Mouse (Mus musculus) E14TG2a.4 (cell line): ENCODE measurements around the gene Vamp5.

Experiments
- CTCF ChIP-seq: conservative IDR thresholded peaks from 2 replicates; pipeline ENCODE4 v1.5.1; 2014; ENCODE audit warnings: low read length
- NANOG ChIP-seq: IDR thresholded peaks from 2 replicates; pipeline ENCODE4 v1.6.1; 2014; ENCODE audit warnings: borderline replicate concordance, low read length, mixed read lengths
- POU5F1 ChIP-seq: IDR thresholded peaks from 2 replicates; pipeline ENCODE4 v1.6.1; 2014; ENCODE audit warnings: low read length, borderline replicate concordance

- TF ChIP-seq CTCF, result no peak
- no peak for TF ChIP-seq POU5F1
- TF ChIP-seq NANOG, result no peak
These were observed 35.7 kb downstream of the Vamp5 start for GRCm38 (mm10) chr6:72344396-72345073.
